Mouse (Mus musculus) small intestine, adult 10 weeks (tissue): ENCODE results near the gene Gm16427. TPM values are rescaled to one million over a fixed set of nuclear protein-coding genes. Genes with fewer than 3 reads are reported as not detected.

Experiments
- polyA plus RNA-seq: library from polyadenylated mRNA; stranded (reverse); fragments of 350-450 nt; fragmentation: Illumina TruSeq; extraction: RNeasy Lipid Tissue Mini Kit (QIAGEN cat#74804); gene quantifications from one replicate; pipeline ENCODE4 v1.2.3, GENCODE M21; 2014; ENCODE audit warnings: low replicate concordance

Gm16427 gene
- not detected for polyA plus RNA-seq

DNA sequence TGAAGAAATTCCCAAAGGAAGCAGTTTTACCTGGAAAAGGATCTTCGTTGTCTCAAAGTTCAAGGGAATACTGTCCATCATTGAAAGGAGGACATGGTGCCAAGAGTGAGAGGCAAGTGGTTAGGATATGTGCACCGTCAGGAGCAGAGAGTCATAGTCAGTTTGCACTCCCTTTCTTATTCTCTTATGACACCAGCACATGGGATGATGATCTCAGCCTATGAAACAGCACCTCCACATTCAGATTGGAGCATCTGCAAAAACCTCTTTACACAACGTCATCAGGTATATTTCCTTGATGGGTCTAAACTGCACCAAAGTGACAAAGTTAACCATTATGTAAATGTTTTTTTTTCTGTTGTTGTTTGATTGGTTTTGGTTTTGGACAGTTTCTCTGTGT lies at the start of gene Gm16427:
TSS of gene Gm16427 (minus strand) at position 101 of the 400 bp plus-strand sequence.

Other genes with a start within 250 kb of the Gm16427 start
- 7.4 TPM for gene C87414, start 131.4 kb upstream of the Gm16427 start, polyA plus RNA-seq